Mouse (Mus musculus): Measurements from ENCODE around the gene Bloc1s4. TPM values are rescaled to one million over a fixed set of nuclear protein-coding genes. Genes with fewer than 3 reads are reported as not detected.
"Not testable (repeated sequence)": the region's sequence is repeated elsewhere in the genome, so short reads cannot be mapped to it uniquely, and the experiment has no call there.

Gene Bloc1s4
- 1 to 10 TPM; 6.7 to 7.8 TPM for total RNA-seq (2021)
- long read RNA-seq, experiment 1, transcript Bloc1s4-201 (1 exons, 1,273 nt): major isoform, 13 of 13 reads
- long read RNA-seq, experiment 1, partial matches to known transcripts: 0 of 13 reads
- long read RNA-seq, experiment 1, other reads (novel, unspliced or antisense): 0 of 13 reads
- long read RNA-seq, experiment 2, transcript Bloc1s4-201 (1 exons, 1,273 nt): major isoform, 27 of 27 reads
- long read RNA-seq, experiment 2, partial matches to known transcripts: 0 of 27 reads
- long read RNA-seq, experiment 2, other reads (novel, unspliced or antisense): 0 of 27 reads

- DNase-seq: peak; percentile 83 to 90
- intact Hi-C loops (cut with DNase I): loop anchor here (10.0 kb wide), 1 partner anchor 164 kb away; no protein-coding TSS in a partner anchor
Observed at GRCm38 (mm10) chr5:36748536-36749061, at the start of gene Bloc1s4. TSS of gene Bloc1s4 (minus strand) at chr5:36748650.

GRCm38 (mm10) chr5:36797291-36797690 is 48.8 kb upstream of the Bloc1s4 start:
- intact Hi-C loops (cut with DNase I): no loop called here
- DNase-seq: no peak

GRCm38 (mm10) chr5:36796296-36797014 is 48.0 kb upstream of the Bloc1s4 start, which contains the start of gene Mrfap1:
TSS of gene Mrfap1 (minus strand) at chr5:36796772.
- peak; percentile 90 to 91 for DNase-seq
- intact Hi-C loops (cut with DNase I): not testable (repeated sequence)

- intact Hi-C loops (cut with DNase I): not testable (repeated sequence)
- DNase-seq: peak; percentile 52 to 53
Observed at GRCm38 (mm10) chr5:36795647-36796295, 47.3 kb upstream of the Bloc1s4 start.

GRCm38 (mm10) chr5:36791861-36792260 is 43.4 kb upstream of the Bloc1s4 start:
- intact Hi-C loops (cut with DNase I): no loop called here
- DNase-seq: no peak

GRCm38 (mm10) chr5:36786052-36786451 is 37.6 kb upstream of the Bloc1s4 start:
- intact Hi-C loops (cut with DNase I): no loop called here
- DNase-seq: no peak

- intact Hi-C loops (cut with DNase I): no loop called here
- DNase-seq: no peak
Observed at GRCm38 (mm10) chr5:36779512-36779911, 31.1 kb upstream of the Bloc1s4 start.

- intact Hi-C loops (cut with DNase I): no loop called here
- DNase-seq: no peak
Observed at GRCm38 (mm10) chr5:36778901-36779300, 30.5 kb upstream of the Bloc1s4 start.

- intact Hi-C loops (cut with DNase I): no loop called here
Observed at GRCm38 (mm10) chr5:36777186-36777585, 28.7 kb upstream of the Bloc1s4 start.

GRCm38 (mm10) chr5:36776021-36776575 is 27.6 kb upstream of the Bloc1s4 start:
- DNase-seq: no peak
- intact Hi-C loops (cut with DNase I): no loop called here

More at GRCm38 (mm10) chr5:36777186-36777585, 28.7 kb upstream of the Bloc1s4 start:
- DNase-seq: no peak

GRCm38 (mm10) chr5:36775317-36775716 is 26.9 kb upstream of the Bloc1s4 start:
- no peak for DNase-seq
- intact Hi-C loops (cut with DNase I): no loop called here

GRCm38 (mm10) chr5:36772586-36772985 is 24.1 kb upstream of the Bloc1s4 start:
- DNase-seq: no peak
- intact Hi-C loops (cut with DNase I): no loop called here

- no peak for DNase-seq
- intact Hi-C loops (cut with DNase I): no loop called here
Observed at GRCm38 (mm10) chr5:36769603-36770002, 21.2 kb upstream of the Bloc1s4 start.

- DNase-seq: no peak
- intact Hi-C loops (cut with DNase I): no loop called here
Observed at GRCm38 (mm10) chr5:36766958-36767703, 18.7 kb upstream of the Bloc1s4 start.

- no peak for DNase-seq
- intact Hi-C loops (cut with DNase I): no loop called here
Observed at GRCm38 (mm10) chr5:36759848-36760247, 11.4 kb upstream of the Bloc1s4 start.

- intact Hi-C loops (cut with DNase I): no loop called here
- DNase-seq: no peak
Observed at GRCm38 (mm10) chr5:36757033-36757432, 8.6 kb upstream of the Bloc1s4 start.

GRCm38 (mm10) chr5:36750119-36751078 is 1.9 kb upstream of the Bloc1s4 start:
- intact Hi-C loops (cut with DNase I): no loop called here
- DNase-seq: no peak

GRCm38 (mm10) chr5:36747794-36748535 is 485 bp downstream of the Bloc1s4 start:
- intact Hi-C loops (cut with DNase I): loop anchor here (10.0 kb wide), 1 partner anchor 163 kb away; no protein-coding TSS in a partner anchor
- DNase-seq: peak in 1 of 2 experiments; percentile 47

Data from gastrocnemius, postnatal 36 days (tissue).